Mouse (Mus musculus): ENCODE results near the gene Hlcs. TPM values are rescaled to one million over a fixed set of nuclear protein-coding genes. Genes with fewer than 3 reads are reported as not detected.
A peak's percentile ranks its signal among the peaks of the same experiment; 100 is the strongest.

Hlcs gene
- total RNA-seq, 2 experiments from 2014 or later = 15.7 to 16.1 TPM

GRCm38 (mm10) chr16:94330429-94330828, 17.1 kb upstream of the Hlcs start:
- intact Hi-C loops (cut with DNase I) = loop anchor here (10.0 kb wide), 1 partner anchor 416 kb away; no protein-coding TSS in a partner anchor
- no peak for DNase-seq (ENCODE audit: low spot score in 2 of 2)

DNA sequence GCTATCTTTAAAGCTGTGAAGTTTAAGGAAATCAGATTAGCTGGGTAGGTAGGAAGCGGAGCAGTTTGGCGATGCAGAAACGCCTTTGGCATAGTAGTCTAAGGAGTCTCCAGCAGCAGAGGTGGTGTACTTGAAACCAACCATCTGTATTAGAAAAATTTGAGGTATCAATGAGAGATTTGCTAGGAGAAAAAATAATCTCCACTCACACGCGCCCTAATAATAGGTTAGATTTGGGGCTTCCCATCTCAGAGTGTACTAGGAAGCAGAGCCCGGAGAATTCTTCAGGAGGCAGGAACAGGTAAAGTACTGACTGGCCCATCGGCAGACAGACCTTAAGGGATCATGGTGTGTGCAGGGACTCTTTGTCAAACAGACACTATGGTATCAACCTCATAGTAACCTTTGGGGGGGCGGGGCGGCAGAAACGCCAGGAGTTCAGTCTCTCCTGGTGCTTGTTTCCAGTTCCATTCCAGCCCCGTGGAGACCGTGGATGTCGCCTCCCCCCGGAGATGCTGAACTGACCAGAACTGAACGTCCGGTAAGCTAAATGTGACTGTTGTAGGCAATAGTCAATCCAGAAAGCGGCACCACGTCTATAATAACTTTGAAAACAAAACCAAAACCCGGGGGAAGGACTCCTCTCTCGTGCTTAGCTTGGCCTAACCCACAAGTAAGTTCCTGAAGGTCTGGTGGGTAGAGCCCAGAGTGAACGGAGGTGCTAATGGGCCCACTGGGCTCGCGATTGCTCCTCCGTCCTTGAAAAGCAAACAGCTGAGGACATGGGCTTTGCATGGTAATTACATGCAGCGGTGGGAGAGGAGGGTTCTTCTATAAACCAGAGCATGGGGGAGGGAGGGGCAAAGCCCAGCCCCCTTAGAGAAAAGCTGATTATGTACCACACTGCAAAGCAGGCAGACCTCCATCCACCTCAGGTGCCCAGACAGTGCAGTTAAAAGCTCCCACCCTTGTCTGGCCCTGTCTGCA, 15.8 kb upstream of the Hlcs start:
- intact Hi-C loops (cut with DNase I) = no loop called here

DNA sequence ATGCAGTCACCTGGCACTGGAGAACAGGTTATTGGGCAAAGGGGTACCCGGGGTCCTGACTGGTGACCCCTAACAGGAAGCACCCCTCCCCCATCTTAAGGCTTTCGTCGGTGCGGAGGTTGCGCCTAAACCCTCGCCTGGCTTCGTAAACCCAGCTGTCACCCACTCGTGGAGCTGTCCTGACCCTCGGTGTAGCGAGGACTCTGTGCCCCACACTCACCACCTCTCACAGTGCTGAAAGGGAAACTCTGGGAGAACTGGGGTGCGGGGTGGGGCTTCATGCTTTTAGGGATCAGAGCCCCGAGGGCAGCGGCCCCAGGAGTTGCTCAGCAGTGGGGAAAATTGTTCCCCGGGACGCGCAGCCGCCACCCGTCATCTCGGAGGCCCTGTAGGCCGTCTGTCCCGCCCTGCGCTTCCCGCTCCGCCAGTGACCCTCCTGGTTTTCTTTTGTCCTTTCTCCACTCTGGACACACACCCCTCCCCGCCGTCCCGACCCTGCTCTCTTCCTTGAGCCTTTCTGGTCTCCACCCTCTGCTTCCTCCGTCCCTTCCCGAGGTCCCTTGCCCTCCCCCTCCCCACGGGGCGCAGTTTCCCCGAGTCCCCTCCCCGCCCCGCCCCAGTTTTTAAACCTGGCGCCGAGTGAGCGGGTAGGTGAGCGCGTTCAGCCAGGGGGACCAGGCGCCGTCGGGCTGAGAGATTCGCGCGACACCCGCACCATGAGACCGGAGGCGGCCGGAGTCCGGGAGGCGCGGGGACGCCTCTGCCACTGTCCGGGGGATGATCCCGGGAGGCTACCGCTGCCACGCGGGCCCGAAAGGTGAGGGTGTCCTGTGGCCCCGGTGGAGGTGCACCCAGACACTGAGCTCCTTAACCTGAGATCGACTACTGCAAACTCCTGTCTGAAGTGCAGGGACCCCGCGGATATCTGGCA, 14.7 kb upstream of the Hlcs start, which contains the start of gene Ripply3:
Gene Ripply3 (plus strand): TSS at position 640 of the 931 bp plus-strand sequence.
- intact Hi-C loops (cut with DNase I) = no loop called here
- no peak for DNase-seq (ENCODE audit: low spot score in 2 of 2)

More for the DNA sequence above, 15.8 kb upstream of the Hlcs start:
- DNase-seq (ENCODE audit: low spot score in 2 of 2) = no peak

DNA sequence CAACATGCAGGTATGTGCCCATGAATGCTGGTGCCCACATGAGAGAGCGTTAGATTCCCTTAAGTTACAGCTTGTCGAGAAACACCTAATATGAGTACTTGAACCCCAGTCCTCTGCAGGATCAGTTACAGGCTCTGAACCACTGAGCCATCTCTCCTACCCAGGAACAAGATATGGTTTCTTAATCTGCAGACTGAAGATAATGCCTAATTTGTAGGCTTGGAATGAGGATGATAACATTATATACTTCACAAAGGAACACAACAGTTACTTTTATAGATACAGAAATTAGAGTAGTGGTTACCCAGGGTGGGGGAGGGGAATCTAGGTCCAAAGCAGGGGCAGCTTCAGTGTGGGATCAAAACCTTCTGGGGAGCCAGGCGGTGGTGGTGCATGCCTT, 12.6 kb upstream of the Hlcs start:
- no peak for DNase-seq (ENCODE audit: low spot score in 2 of 2)
- intact Hi-C loops (cut with DNase I) = no loop called here

- no peak for DNase-seq (ENCODE audit: low spot score in 2 of 2)
- intact Hi-C loops (cut with DNase I) = no loop called here
Observed at GRCm38 (mm10) chr16:94323681-94324080, 10.3 kb upstream of the Hlcs start.

DNA sequence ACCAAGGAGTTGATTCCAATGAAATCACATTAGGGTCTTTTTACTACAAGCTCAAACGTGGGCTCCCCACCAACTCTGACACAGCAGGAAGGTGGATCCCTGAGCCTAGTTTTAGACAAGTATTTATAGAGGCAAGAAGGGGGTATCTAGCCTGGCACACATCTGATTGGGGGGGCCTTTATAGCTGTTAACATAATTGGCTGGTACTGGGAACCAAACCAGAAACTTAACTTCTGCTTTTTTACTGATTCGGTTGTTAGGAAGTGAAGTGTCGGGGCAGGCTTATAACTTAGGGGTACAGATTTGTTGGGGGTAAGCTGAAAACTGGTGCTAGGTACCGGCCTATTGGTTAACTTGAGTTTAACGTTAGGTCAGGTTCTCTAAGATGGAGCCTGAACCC, 6.9 kb upstream of the Hlcs start:
- DNase-seq (ENCODE audit: low spot score in 2 of 2) = no peak

GRCm38 (mm10) chr16:94317752-94318151, 4.4 kb upstream of the Hlcs start:
- intact Hi-C loops (cut with DNase I) = no loop called here
- no peak for DNase-seq (ENCODE audit: low spot score in 2 of 2)

More for the DNA sequence above, 6.9 kb upstream of the Hlcs start:
- intact Hi-C loops (cut with DNase I) = no loop called here

- intact Hi-C loops (cut with DNase I) = no loop called here
- no peak for DNase-seq (ENCODE audit: low spot score in 2 of 2)
Observed at GRCm38 (mm10) chr16:94315215-94315614, 1.8 kb upstream of the Hlcs start.

GRCm38 (mm10) chr16:94314626-94315025, 1.3 kb upstream of the Hlcs start:
- intact Hi-C loops (cut with DNase I) = loop anchor here (5.0 kb wide), 1 partner anchor 107 kb away; no protein-coding TSS in a partner anchor
- DNase-seq (ENCODE audit: low spot score in 2 of 2) = no peak

DNA sequence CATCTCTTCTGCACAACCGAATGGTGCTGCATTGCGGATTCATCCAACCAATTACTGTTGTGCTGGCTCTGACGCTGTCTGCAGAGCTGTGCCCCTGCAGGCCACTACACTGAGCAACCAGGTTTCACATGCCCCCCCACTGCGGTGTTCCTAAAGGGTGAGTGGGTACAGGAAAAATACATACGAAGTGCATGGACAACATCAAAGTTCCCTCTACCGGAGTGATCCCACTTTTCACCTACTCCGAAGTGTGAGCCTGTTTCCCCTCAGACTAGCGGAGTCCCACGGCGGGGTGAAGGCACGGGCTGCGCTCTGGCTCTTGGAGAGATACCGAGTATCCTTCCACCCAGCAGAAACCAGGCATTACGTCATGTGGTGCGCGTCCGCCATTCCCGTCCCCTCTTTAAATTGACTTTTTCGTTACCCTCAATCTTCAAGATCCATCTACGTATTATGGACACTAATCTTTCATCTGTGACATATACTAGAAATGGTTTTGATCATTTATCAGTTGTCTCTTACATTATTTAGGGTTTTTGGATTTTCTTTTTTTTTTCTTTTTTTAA, 625 bp downstream of the Hlcs start:
- intact Hi-C loops (cut with DNase I) = loop anchor here (1.0 to 5.0 kb wide), 4 partner anchors 23 to 256 kb away; partner anchors contain the start of gene Ttc3
- peak; percentile 87 to 95 for DNase-seq (ENCODE audit: low spot score in 2 of 2)

DNA sequence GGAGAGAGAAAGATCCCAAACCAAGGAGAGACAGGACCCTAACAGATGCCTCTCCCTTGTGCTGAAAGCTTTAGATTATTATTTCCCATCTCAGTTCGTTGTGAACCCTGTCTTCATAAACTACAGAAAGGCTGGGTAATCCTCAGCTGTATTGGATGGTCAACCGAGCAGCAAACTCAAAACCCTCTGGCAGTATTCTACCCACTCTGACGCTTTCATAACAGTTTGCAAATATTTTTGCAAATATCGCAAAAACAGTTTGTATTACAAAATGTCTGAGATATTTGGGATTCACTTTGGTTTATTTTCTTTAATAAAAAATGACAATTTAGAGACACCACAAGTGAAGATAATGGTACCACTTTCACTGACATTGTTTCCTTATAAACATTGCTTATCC, 1.4 kb downstream of the Hlcs start:
- DNase-seq (ENCODE audit: low spot score in 2 of 2) = no peak
- intact Hi-C loops (cut with DNase I) = loop anchor here (2.0 to 5.0 kb wide), 2 partner anchors 105 to 257 kb away; no protein-coding TSS in a partner anchor

GRCm38 (mm10) chr16:94311416-94311815, 2.0 kb downstream of the Hlcs start:
- intact Hi-C loops (cut with DNase I) = loop anchor here (5.0 kb wide), 1 partner anchor 104 kb away; no protein-coding TSS in a partner anchor
- no peak for DNase-seq (ENCODE audit: low spot score in 2 of 2)

- DNase-seq (ENCODE audit: low spot score in 2 of 2) = no peak
- intact Hi-C loops (cut with DNase I) = no loop called here
Observed at GRCm38 (mm10) chr16:94309025-94309424, 4.3 kb downstream of the Hlcs start.

GRCm38 (mm10) chr16:94307942-94308341, 5.4 kb downstream of the Hlcs start:
- intact Hi-C loops (cut with DNase I) = no loop called here

DNA sequence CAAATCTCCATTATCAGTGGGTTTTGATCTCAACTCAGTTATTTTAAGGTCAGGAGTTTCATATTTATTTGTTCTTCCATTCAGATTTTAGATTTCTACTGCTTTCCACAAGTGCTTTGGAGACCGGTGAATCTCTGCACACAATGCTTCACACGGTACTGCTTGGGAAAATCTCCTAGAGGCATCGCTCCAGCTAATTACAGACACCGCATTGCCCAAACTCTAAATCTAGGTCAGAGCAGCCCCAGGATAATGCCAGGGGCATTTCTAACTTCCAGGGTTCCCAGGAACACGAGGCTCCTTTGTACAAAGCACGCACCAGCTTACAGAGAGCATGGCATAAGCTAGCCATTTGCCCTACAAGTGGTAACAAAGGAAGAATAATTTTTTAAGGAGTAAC, 5.8 kb downstream of the Hlcs start:
- intact Hi-C loops (cut with DNase I) = no loop called here
- peak in 1 of 2 experiments; percentile 43 for DNase-seq (ENCODE audit: low spot score in 2 of 2)

More at GRCm38 (mm10) chr16:94307942-94308341, 5.4 kb downstream of the Hlcs start:
- DNase-seq (ENCODE audit: low spot score in 2 of 2) = no peak

DNA sequence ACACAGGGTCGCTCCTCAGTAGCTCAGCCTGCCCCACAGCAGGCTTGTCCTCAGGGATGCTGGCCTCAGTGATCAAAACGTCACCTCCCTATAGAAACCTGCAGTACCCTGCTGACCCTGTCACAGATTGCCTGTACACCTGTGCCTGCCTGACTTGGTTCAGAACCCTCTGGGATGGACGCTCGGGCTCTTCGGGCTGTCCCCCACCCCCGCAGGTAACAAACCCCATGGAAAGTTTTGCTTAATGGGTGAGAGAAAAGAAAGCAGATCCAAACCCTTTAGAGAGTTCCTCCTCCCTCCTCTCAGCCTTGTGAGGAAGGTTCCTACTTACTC, 10.2 kb downstream of the Hlcs start:
- intact Hi-C loops (cut with DNase I) = no loop called here
- DNase-seq (ENCODE audit: low spot score in 2 of 2) = no peak

GRCm38 (mm10) chr16:94302274-94303202, 10.8 kb downstream of the Hlcs start:
- peak; percentile 65 to 69 for DNase-seq (ENCODE audit: low spot score in 2 of 2)
- intact Hi-C loops (cut with DNase I) = no loop called here

DNA sequence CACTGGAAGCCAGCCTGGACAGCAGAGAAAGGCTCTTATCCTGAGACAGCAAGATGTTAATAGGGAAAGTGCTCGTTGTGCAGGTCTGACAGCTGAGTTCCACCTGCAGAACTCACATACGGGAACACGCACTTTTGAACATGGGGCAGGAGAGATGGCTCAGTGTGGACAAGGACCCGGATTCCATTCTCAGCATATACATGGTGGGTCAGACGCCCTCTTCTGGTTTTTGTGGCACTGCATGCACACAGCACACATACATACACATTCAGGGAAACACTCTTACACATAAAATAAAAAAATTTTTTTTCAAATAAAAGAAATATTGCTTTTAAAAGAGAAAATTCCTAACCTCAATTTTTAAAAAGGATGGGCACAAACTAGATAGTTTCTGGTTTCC, 11.7 kb downstream of the Hlcs start:
- intact Hi-C loops (cut with DNase I) = no loop called here

More for the DNA sequence above, 11.7 kb downstream of the Hlcs start:
- no peak for DNase-seq (ENCODE audit: low spot score in 2 of 2)

Data from left cerebral cortex, postnatal 25 days (tissue).